Mouse (Mus musculus) heart, postnatal 10 days (tissue): ENCODE data around the gene Osgepl1. TPM values are rescaled to one million over a fixed set of nuclear protein-coding genes. Genes with fewer than 3 reads are reported as not detected.

Experiments
- total RNA-seq, 2 experiments: library from RNA; stranded (reverse); gene quantifications; 2 replicates each; pipeline ENCODE4 v1.2.3; 2021

Osgepl1 gene
- total RNA-seq, 2 experiments from 2014 or later = 29.5 to 34.4 TPM

Other genes starting within 250 kb of the Osgepl1 start
- not detected for gene 1700019A02Rik, start 126.0 kb upstream of the Osgepl1 start, total RNA-seq
- gene Pms1, start 16.6 kb upstream of the Osgepl1 start, total RNA-seq = 1 to 10 TPM; 6.9 to 7.7 TPM
- gene Ormdl1, start 16.5 kb upstream of the Osgepl1 start, total RNA-seq = 1 to 10 TPM; 6.1 to 7.9 TPM
- 1 to 10 TPM in 1 of 2 experiments, under 1 TPM in 1; 0.82 to 2.5 TPM for gene Gm28778, start 16.5 kb upstream of the Osgepl1 start, total RNA-seq
- gene Asdurf, start 39.0 kb downstream of the Osgepl1 start, total RNA-seq = 1 to 10 TPM in 1 of 2 experiments, not detected in 1; 8.0 TPM
- gene Gm28551, start 39.0 kb downstream of the Osgepl1 start, total RNA-seq = not detected
- 10 to 100 TPM; 42.5 to 43.1 TPM for gene Asnsd1, start 39.1 kb downstream of the Osgepl1 start, total RNA-seq